Mouse (Mus musculus): ENCODE data around the gene Rack1. TPM values are rescaled to one million over a fixed set of nuclear protein-coding genes. Genes with fewer than 3 reads are reported as not detected.

Rack1 gene
- polyA plus RNA-seq, 1 experiment: 432 TPM

DNA sequence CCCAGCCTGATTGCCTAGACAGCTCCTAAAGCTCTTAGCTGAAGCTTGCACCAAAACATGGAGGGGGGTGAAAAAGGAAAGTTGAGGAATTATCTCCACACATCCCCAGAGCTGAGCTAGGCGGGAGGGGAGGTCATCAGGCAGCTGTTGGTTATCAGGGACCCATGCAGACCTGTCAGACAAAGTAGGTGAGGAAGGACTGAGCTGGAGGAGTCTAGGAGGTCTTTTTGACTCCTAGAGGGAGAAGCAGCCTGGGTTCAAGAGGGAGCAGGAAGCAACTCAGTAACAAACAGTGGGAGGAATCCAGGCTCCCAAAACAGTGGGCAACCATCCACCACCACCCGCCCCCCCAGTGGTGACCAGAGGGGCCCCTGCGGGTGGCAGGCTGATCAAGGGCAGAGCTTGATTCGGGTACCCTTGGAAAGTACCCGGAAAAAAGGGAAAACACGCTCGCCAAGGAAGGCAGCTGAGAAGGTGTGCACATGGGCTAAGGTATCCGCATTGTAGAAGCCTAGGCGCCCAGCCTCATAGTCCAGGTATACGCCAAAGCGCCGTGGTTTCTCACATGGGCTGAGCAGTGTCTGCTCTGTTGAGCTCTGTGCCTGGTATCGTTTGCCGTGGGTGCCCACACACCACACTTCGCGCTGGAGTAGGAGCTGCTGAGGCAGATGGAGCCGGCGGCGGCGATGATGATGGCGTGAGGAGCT, 6.9 kb downstream of the Rack1 start:
- no peak for DNase-seq
- Histone ChIP-seq H3K4me1 (ENCODE audit: control insufficient read depth, insufficient read depth, low read length) (peaks cover 3% of the 10 kb centered on the region; the same call in 1 of the 2 replicates), H3K27me3 (ENCODE audit: control insufficient read depth, insufficient read depth, low read length) (no peaks in the 10 kb centered on the region), H3K27ac (ENCODE audit: insufficient read depth, low read length) (no peak overlapping the region), H3K4me3 (replicated peaks; ENCODE audit: insufficient read depth, low read depth, low read length) (no peak overlapping the region)
- 56% methylated on average over 21 of the region's 21 CpGs for WGBS
- TF ChIP-seq POLR2A (IDR thresholded peaks at IDR 0.05; ENCODE audit: borderline replicate concordance, insufficient read depth, low read length) (no peak), CTCF (IDR thresholded peaks at IDR 0.05; ENCODE audit: borderline replicate concordance, insufficient read depth, low read depth, low read length) (no peak)

DNA sequence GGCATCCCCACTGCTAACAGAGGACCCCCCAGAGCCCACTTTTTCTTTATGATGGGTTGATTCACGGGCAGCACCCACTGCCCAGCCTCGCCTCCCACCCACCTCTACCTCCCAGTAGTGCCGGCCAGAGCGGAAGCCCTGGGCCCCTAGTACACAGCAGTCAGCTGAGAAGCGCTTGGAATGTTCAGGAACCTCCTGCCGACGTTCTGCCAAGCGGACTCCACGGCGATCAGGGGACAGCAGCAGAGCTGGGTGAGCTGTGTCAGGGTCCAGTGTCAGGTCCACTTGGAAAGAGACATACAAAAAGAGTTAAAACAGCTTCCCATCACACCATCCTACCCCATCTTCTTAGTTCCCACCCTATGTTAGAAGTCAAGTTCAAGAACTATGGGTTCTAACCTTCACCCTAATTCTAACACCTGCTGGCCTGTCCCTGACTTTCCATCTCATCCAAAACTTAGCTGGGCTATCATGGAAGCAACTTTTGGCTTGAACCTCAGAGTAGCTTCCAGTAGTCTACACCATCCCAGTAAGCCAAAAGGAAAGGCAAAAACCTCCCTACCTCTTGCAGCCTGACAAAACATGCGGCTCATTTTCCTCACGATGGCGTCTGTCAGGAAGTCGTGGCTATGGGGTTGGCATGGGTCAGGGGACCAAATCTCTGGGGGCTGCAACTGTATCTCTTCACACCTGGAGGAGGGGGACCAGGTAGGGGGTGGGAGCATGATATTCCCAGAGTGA, 7.6 kb downstream of the Rack1 start:
- no peak for DNase-seq
- TF ChIP-seq POLR2A (IDR thresholded peaks at IDR 0.05; ENCODE audit: borderline replicate concordance, insufficient read depth, low read length) (no peak), CTCF (IDR thresholded peaks at IDR 0.05; ENCODE audit: borderline replicate concordance, insufficient read depth, low read depth, low read length) (no peak)
- Histone ChIP-seq H3K27me3 (ENCODE audit: control insufficient read depth, insufficient read depth, low read length) (no peaks in the 10 kb centered on the region), H3K27ac (ENCODE audit: insufficient read depth, low read length) (no peak overlapping the region), H3K4me1 (ENCODE audit: control insufficient read depth, insufficient read depth, low read length) (no peaks in the 10 kb centered on the region), H3K4me3 (replicated peaks; ENCODE audit: insufficient read depth, low read depth, low read length) (no peak overlapping the region)
- WGBS: 45% methylated on average over 14 of the region's 14 CpGs

DNA sequence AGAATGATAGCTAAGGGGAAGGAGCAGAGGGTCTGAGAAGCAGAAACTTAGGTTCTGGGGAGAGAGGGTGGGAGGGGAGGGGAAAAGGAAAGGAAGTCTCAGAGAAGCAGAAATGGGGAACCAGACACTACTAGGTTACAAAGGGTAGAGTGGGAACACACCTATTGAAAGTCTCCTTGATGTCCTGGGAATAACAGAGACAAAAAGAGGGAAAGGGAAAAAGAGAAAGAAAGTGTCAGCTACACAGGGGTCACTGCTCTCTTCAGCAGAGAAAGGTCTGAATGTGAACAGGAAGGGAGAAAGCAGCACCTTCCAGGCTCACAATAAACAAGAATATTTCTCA, 8.1 kb downstream of the Rack1 start:
- TF ChIP-seq CTCF (IDR thresholded peaks at IDR 0.05; ENCODE audit: borderline replicate concordance, insufficient read depth, low read depth, low read length) (no peak), POLR2A (IDR thresholded peaks at IDR 0.05; ENCODE audit: borderline replicate concordance, insufficient read depth, low read length) (no peak)
- no peaks in the 10 kb centered on the region for H3K4me1 ChIP-seq (ENCODE audit: control insufficient read depth, insufficient read depth, low read length)
- no peak for DNase-seq
- no peak overlapping the region for H3K4me3 ChIP-seq (replicated peaks; ENCODE audit: insufficient read depth, low read depth, low read length)
- no peak overlapping the region for H3K27ac ChIP-seq (ENCODE audit: insufficient read depth, low read length)
- H3K27me3 ChIP-seq (ENCODE audit: control insufficient read depth, insufficient read depth, low read length): no peaks in the 10 kb centered on the region

DNA sequence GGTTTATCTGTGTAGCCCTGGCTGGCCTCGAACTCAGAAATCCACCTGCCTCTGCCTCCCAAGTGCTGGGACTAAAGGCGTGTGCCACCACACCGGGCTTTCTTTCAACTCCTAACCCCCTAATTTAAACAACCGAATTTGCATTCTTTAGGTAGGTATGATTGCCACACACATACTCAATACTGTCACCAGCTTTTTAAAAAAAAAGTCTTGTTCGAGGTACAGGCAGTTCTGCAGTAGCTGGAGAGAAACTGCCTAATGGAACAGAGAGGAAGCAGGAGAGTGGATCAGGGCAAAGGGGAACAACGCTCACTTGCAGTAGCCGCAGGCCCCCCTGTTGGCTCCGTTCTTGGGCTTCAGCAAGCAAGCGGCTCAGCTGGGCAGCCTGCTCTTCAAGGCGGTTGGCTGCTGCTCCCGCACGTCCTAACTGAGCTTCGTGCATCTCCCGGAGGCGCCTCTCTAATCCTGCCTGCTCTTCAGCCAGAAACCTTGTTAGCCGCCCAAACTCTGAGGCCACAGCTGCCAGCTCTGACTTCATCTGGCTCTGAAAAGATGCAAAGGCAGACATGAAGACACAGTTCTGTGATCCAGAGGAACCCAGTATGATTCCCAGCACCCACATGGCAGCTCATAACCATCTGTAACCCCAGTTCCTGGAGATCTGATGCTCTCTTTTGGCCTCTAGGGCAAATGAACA, 8.8 kb downstream of the Rack1 start:
- H3K27me3 ChIP-seq (ENCODE audit: control insufficient read depth, insufficient read depth, low read length): no peaks in the 10 kb centered on the region
- no peak overlapping the region for H3K4me3 ChIP-seq (replicated peaks; ENCODE audit: insufficient read depth, low read depth, low read length)
- H3K27ac ChIP-seq (ENCODE audit: insufficient read depth, low read length): no peak overlapping the region
- WGBS: 40% methylated on average over 16 of the region's 16 CpGs
- TF ChIP-seq CTCF (IDR thresholded peaks at IDR 0.05; ENCODE audit: borderline replicate concordance, insufficient read depth, low read depth, low read length) (no peak), POLR2A (IDR thresholded peaks at IDR 0.05; ENCODE audit: borderline replicate concordance, insufficient read depth, low read length) (no peak)
- no peak for DNase-seq
- no peaks in the 10 kb centered on the region for H3K4me1 ChIP-seq (ENCODE audit: control insufficient read depth, insufficient read depth, low read length)

DNA sequence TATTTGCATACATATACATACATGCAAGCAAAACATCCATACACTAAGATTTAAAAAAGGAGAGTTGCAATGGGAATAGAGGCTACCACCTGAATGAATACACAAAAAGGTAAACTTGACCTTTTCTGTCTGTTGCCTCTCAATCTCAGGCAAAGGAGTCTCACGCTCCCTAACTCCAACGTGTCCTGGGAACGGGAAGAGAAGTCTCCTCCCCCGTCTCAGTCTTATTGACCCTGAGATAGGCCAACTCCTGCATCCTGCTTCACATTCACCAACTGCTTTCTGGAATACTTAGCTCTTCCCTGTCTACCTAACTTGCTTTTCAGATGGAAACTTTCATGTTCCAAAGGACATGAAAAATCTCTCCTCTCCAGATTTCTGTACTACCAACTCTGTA, 9.3 kb downstream of the Rack1 start:
- DNase-seq: no peak
- TF ChIP-seq CTCF (IDR thresholded peaks at IDR 0.05; ENCODE audit: borderline replicate concordance, insufficient read depth, low read depth, low read length) (no peak), POLR2A (IDR thresholded peaks at IDR 0.05; ENCODE audit: borderline replicate concordance, insufficient read depth, low read length) (no peak)
- H3K27me3 ChIP-seq (ENCODE audit: control insufficient read depth, insufficient read depth, low read length): no peaks in the 10 kb centered on the region
- WGBS: 69% methylated on average over 4 of the region's 4 CpGs
- H3K27ac ChIP-seq (ENCODE audit: insufficient read depth, low read length): no peak overlapping the region
- no peak overlapping the region for H3K4me3 ChIP-seq (replicated peaks; ENCODE audit: insufficient read depth, low read depth, low read length)
- no peaks in the 10 kb centered on the region for H3K4me1 ChIP-seq (ENCODE audit: control insufficient read depth, insufficient read depth, low read length)

DNA sequence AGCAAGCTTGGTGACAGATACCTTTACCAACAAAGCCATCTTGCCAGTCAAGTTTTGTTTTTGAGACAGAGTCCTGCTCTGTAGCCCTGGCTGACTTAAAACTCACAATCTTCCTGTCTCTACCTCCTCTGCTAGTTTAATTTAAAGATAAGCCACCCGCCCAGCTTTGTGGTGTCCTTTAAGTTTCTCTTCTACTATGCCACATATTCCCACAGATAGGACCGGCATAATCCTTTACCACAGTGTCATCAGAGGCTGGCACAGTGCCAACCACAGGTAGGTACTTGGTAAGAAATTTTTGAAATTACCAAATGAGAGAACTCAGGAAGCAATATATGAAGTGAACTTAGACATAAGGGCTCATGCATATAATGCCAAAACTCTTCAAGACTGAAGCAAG, 10.0 kb downstream of the Rack1 start:
- TF ChIP-seq CTCF (IDR thresholded peaks at IDR 0.05; ENCODE audit: borderline replicate concordance, insufficient read depth, low read depth, low read length) (no peak), POLR2A (IDR thresholded peaks at IDR 0.05; ENCODE audit: borderline replicate concordance, insufficient read depth, low read length) (no peak)
- WGBS: 65% methylated on average over 2 of the region's 2 CpGs
- Histone ChIP-seq H3K4me1 (ENCODE audit: control insufficient read depth, insufficient read depth, low read length) (no peaks in the 10 kb centered on the region), H3K27me3 (ENCODE audit: control insufficient read depth, insufficient read depth, low read length) (no peaks in the 10 kb centered on the region), H3K4me3 (replicated peaks; ENCODE audit: insufficient read depth, low read depth, low read length) (no peak overlapping the region), H3K27ac (ENCODE audit: insufficient read depth, low read length) (no peak overlapping the region)
- no peak for DNase-seq

DNA sequence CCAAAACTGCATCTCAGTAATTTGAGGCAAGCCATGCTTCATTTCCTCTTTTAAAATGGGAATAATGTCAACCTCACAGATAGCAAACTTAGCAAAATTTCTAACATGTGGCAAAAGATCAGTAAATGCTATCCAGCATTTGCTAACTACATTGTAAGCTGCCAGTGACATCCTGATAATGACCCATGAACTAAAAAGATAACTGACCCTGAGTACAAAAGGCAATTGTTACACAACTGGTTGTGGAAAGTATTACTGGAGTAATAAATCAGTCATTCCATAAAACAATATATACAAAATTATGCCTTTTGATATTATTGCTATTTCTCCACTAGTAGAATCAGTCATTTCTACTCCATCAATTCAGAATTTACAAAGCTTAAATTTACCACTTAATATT, 13.7 kb downstream of the Rack1 start:
- Histone ChIP-seq H3K4me3 (replicated peaks; ENCODE audit: insufficient read depth, low read depth, low read length) (no peak overlapping the region), H3K4me1 (ENCODE audit: control insufficient read depth, insufficient read depth, low read length) (peaks cover 5% of the 10 kb centered on the region), H3K27me3 (ENCODE audit: control insufficient read depth, insufficient read depth, low read length) (no peaks in the 10 kb centered on the region), H3K27ac (ENCODE audit: insufficient read depth, low read length) (no peak overlapping the region)
- TF ChIP-seq POLR2A (IDR thresholded peaks at IDR 0.05; ENCODE audit: borderline replicate concordance, insufficient read depth, low read length) (no peak), CTCF (IDR thresholded peaks at IDR 0.05; ENCODE audit: borderline replicate concordance, insufficient read depth, low read depth, low read length) (no peak)
- no peak for DNase-seq
